Comparison of ENCODE assay signal across 10 mouse cellular contexts in genomic region chr16:77076954-77077735, GRCm38 (mm10).
DNase-seq lines count a peak whose midpoint lies in the region; TF ChIP-seq lines count a peak whose summit lies in the region.
"Had no signal": no experiment of that assay in that cellular context is flagged by ENCODE, and none has a peak within 500 bp of the region (broad histone marks: within the 10 kb centered on the region; RNA-seq: fewer than 3 reads in every experiment).

No protein-coding gene starts in this region.

- intact Hi-C loops in gastrocnemius, adult 2 months (cut with DNase I): loop anchor here (5.0 kb wide), 1 partner anchor 120 kb away; no protein-coding TSS in a partner anchor

- H3K4me3 ChIP-seq in gastrocnemius, adult 2 months: peak overlapping the region; percentile 64
- H3K4me3 ChIP-seq: embryonic facial prominence, embryonic 12.5 days had no signal

- peak; percentile 72 for DNase-seq in gastrocnemius, adult 2 months
- DNase-seq in gastrocnemius, postnatal 4 days (ENCODE audit: low spot score in 2 of 2): no peak
- peak; percentile 35 for DNase-seq in ZHBTc4 (ENCODE audit: low read depth, low spot score)
- peak; percentile 10 to 32 for DNase-seq in frontal cortex, postnatal 25 days (ENCODE audit: low spot score in 2 of 2)
- peak; percentile 5 for DNase-seq in retina, embryonic 14.5 days (ENCODE audit: low spot score)
- no peak for DNase-seq in adipocyte (ENCODE audit: low spot score)
- no peak for DNase-seq in spleen, postnatal 14 days (ENCODE audit: low spot score in 2 of 2)
- DNase-seq in adrenal gland, adult 18-20 months (ENCODE audit: low spot score in 2 of 2): no peak
- DNase-seq: adrenal gland, postnatal 25 days had no signal

- TF ChIP-seq CTCF in gastrocnemius, adult 2 months (IDR thresholded peaks at IDR 0.05): no peak

- H3K27ac ChIP-seq in gastrocnemius, adult 2 months: peak overlapping the region; percentile 91
- H3K27ac ChIP-seq: embryonic facial prominence, embryonic 12.5 days had no signal

Comparison
In these comparisons a context has a peak if more than half of its experiments do, and no peak if none do; other contexts are left out.
1. DNase-seq: peak in gastrocnemius, adult 2 months (single experiment), ZHBTc4 (single experiment), frontal cortex, postnatal 25 days (2 of 2) and retina, embryonic 14.5 days (single experiment); none in gastrocnemius, postnatal 4 days (0 of 2), adipocyte (single experiment), spleen, postnatal 14 days (0 of 2) and adrenal gland, adult 18-20 months (0 of 2).